Mouse (Mus musculus) bone marrow macrophage, adult 2 months (primary cell): ENCODE data around the gene Col1a2. TPM values are rescaled to one million over a fixed set of nuclear protein-coding genes. Genes with fewer than 3 reads are reported as not detected.

ENCODE experiments used
- H3K27ac ChIP-seq: 2 replicates; pipeline ENCODE4 v1.5.1; 2012; ENCODE audit warnings: low read depth, low read length; ENCODE audit not compliant: insufficient read depth
- H3K4me1 ChIP-seq: 2 replicates; pipeline ENCODE4 v1.6.1; 2012; ENCODE audit warnings: low read length; ENCODE audit not compliant: control insufficient read depth, insufficient read depth
- H3K4me3 ChIP-seq: 2 replicates; pipeline ENCODE4 v1.5.1; 2012; ENCODE audit warnings: mild to moderate bottlenecking, low read length, moderate library complexity; ENCODE audit not compliant: insufficient read depth
- CTCF ChIP-seq: IDR thresholded peaks from 2 replicates; pipeline ENCODE4 v1.5.1; 2012; ENCODE audit warnings: low read depth, mild to moderate bottlenecking, low read length, moderate library complexity
- POLR2A ChIP-seq: IDR thresholded peaks from 2 replicates; pipeline ENCODE4 v1.6.1; 2012; ENCODE audit warnings: mild to moderate bottlenecking, low read depth, low read length, borderline replicate concordance
- polyA plus RNA-seq: library from polyadenylated mRNA; stranded (reverse); fragments of >200 nt; gene quantifications from 2 replicates; pipeline ENCODE4 v1.2.4, GENCODE M21; 2012; ENCODE audit not compliant: missing spikeins, insufficient read depth, insufficient read length

Gene Col1a2
- polyA plus RNA-seq, 1 experiment = 13.1 TPM

GRCm38 (mm10) chr6:4509395-4509794 lies 4.8 kb downstream of the Col1a2 start:
- Histone ChIP-seq H3K4me1 (no peaks in the 10 kb centered on the region), H3K4me3 (no peak overlapping the region), H3K27ac (no peak overlapping the region)
- TF ChIP-seq CTCF (no peak), POLR2A (no peak)

GRCm38 (mm10) chr6:4514671-4515070 lies 10.1 kb downstream of the Col1a2 start:
- H3K4me1 ChIP-seq = no peaks in the 10 kb centered on the region

GRCm38 (mm10) chr6:4521031-4521430 lies 16.4 kb downstream of the Col1a2 start:
- Histone ChIP-seq H3K4me3 (no peak overlapping the region), H3K27ac (no peak overlapping the region), H3K4me1 (no peaks in the 10 kb centered on the region)
- TF ChIP-seq POLR2A = no peak
- TF ChIP-seq CTCF = no peak

More at GRCm38 (mm10) chr6:4514671-4515070, 10.1 kb downstream of the Col1a2 start:
- Histone ChIP-seq H3K4me3 (no peak overlapping the region), H3K27ac (no peak overlapping the region)
- TF ChIP-seq POLR2A = no peak
- no peak for TF ChIP-seq CTCF

GRCm38 (mm10) chr6:4528439-4528838 lies 23.8 kb downstream of the Col1a2 start:
- Histone ChIP-seq H3K4me3 (no peak overlapping the region), H3K27ac (no peak overlapping the region), H3K4me1 (no peaks in the 10 kb centered on the region)
- TF ChIP-seq POLR2A (no peak), CTCF (no peak)

GRCm38 (mm10) chr6:4530986-4531385 lies 26.4 kb downstream of the Col1a2 start:
- no peak overlapping the region for H3K4me3 ChIP-seq
- no peak overlapping the region for H3K27ac ChIP-seq
- no peaks in the 10 kb centered on the region for H3K4me1 ChIP-seq
- no peak for TF ChIP-seq CTCF
- TF ChIP-seq POLR2A = no peak

DNA sequence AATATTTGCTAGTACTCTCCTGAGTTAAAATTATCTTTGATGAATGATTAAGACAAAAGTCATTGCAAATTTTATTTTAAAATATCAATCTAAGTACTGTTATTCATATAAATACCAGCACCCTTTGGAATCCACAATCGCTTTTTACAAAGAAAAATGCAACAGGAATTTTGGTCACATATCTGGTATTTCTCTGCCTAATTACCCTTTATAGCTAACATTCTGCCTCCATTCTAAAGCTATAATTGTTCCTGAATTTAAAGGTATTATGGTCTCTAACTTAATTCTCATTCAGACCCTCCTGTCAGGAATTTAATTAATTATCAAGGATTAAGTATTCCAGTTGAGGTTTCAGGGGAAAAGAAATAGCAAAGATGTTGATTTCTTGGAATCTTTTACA lies 28.3 kb downstream of the Col1a2 start:
- H3K4me1 ChIP-seq = no peaks in the 10 kb centered on the region
- no peak overlapping the region for H3K27ac ChIP-seq
- H3K4me3 ChIP-seq = no peak overlapping the region
- no peak for TF ChIP-seq POLR2A

GRCm38 (mm10) chr6:4534462-4535079 lies 30.0 kb downstream of the Col1a2 start:
- no peaks in the 10 kb centered on the region for H3K4me1 ChIP-seq
- no peak overlapping the region for H3K27ac ChIP-seq
- TF ChIP-seq CTCF (no peak), POLR2A (no peak)
- no peak overlapping the region for H3K4me3 ChIP-seq

- Histone ChIP-seq H3K27ac (no peak overlapping the region), H3K4me1 (no peaks in the 10 kb centered on the region), H3K4me3 (no peak overlapping the region)
- no peak for TF ChIP-seq CTCF
- no peak for TF ChIP-seq POLR2A
Measured at GRCm38 (mm10) chr6:4541926-4542715, 37.5 kb downstream of the Col1a2 start.

- H3K4me3 ChIP-seq = no peak overlapping the region
- H3K4me1 ChIP-seq = no peaks in the 10 kb centered on the region
- TF ChIP-seq CTCF (peak; percentile 35; the same call in 1 of the 2 replicates), POLR2A (no peak)
- no peak overlapping the region for H3K27ac ChIP-seq
Measured at GRCm38 (mm10) chr6:4544554-4544953, 39.9 kb downstream of the Col1a2 start.

DNA sequence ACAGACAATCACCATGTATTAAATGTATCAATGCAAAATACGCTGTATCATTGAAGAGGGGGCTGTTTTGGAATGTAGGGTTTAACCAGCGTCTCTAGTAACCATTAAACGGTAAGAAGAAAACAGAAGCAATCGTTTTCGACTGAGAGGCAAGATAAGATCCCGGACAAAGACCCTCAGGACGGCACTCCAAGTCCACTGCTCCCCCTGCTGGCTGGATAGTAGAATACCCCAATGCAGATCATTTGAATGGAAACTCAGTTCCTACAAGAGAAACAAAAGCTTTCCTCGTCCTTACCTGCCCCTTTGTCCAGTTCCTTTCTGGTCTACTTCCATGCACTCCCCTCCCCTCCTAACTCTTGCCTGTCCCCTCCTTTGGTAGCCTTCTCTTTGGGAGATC lies 41.1 kb downstream of the Col1a2 start:
- Histone ChIP-seq H3K4me1 (no peaks in the 10 kb centered on the region), H3K27ac (no peak overlapping the region), H3K4me3 (no peak overlapping the region)
- TF ChIP-seq CTCF = peak; percentile 99
- TF ChIP-seq POLR2A = no peak
